8 mouse cellular contexts compared by ENCODE assay signal in the genomic region with DNA sequence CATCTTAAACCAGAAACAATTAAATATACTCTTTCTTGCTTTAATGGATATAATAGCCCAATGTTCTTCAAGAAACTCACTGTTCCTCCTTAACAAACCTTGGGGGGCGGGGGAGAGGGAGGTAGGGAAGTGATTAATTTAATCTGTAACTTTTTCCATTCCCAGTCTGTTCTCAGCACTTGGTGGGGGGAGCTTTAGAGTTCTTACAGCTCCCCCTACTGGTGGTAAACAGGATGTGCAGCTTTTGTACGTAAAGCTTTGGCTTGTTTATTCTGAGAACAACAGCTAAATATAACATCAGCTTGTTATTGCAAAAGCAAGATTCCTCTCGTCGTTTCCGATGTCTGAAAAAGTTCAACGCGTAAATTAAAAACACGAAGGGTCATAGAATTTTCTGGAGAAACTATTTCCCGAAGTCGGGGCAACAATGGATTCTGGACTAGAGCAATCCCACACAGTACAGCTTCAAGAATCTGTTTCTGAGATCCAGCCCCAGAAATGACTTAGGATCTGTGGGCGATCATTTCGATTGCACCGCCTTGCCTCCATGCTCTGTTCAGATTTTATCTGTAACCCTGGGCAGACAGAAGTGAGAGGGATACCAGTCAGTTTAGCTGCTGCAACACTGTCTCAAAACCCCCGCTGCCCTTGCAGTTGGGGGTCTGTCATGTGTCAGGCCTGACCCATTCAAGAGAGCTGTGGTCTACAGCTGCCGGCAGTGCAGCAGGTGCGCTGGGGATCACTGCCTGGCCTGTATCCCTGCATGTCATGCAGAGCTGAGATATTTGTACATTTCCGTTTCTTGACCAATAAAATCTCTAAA.
DNase-seq lines count a peak whose midpoint lies in the region; ATAC-seq and TF ChIP-seq lines count a peak whose summit lies in the region.

No protein-coding gene starts in this region.

- H3K27ac ChIP-seq in ES-Bruce4 (ENCODE audit: insufficient read depth, low read length): no peak overlapping the region
- H3K27ac ChIP-seq in forebrain, embryonic 11.5 days (ENCODE audit: low read depth, low read length): no peak overlapping the region
- H3K27ac ChIP-seq in lung, embryonic 14.5 days (ENCODE audit: low read depth): no peak overlapping the region

- no peak for TF ChIP-seq EP300 in ES-Bruce4 (IDR thresholded peaks at IDR 0.05; ENCODE audit: insufficient read depth, low read depth, low read length)

- H3K4me3 ChIP-seq in ES-Bruce4 (ENCODE audit: low read depth, low read length): peak overlapping the region; percentile 64
- H3K4me3 ChIP-seq in forebrain, embryonic 11.5 days (ENCODE audit: low read depth, low read length): no peak overlapping the region
- H3K4me3 ChIP-seq in lung, embryonic 14.5 days (ENCODE audit: low read depth, low read length): no peak overlapping the region

- H3K36me3 ChIP-seq in ES-Bruce4 (ENCODE audit: control insufficient read depth, insufficient read depth, low read length, poor library complexity, severe bottlenecking): no peaks in the 10 kb centered on the region
- H3K36me3 ChIP-seq in forebrain, embryonic 11.5 days (ENCODE audit: control insufficient read depth, insufficient read depth, low read length): no peaks in the 10 kb centered on the region
- H3K36me3 ChIP-seq in lung, embryonic 14.5 days (ENCODE audit: insufficient read depth): no peaks in the 10 kb centered on the region

- H3K27me3 ChIP-seq in ES-Bruce4 (ENCODE audit: control insufficient read depth, insufficient read depth, low read length, poor library complexity, severe bottlenecking): no peaks in the 10 kb centered on the region
- H3K27me3 ChIP-seq in forebrain, embryonic 11.5 days (ENCODE audit: control insufficient read depth, insufficient read depth, low read length): peaks cover 7% of the 10 kb centered on the region; the same call in 1 of the 2 replicates
- H3K27me3 ChIP-seq in lung, embryonic 14.5 days (ENCODE audit: insufficient read depth, low read length): no peaks in the 10 kb centered on the region

- peak; percentile 62 for ATAC-seq in forebrain, embryonic 11.5 days (replicated peaks; ENCODE audit: low FRiP score)
- peak; percentile 82 for ATAC-seq in lung, embryonic 14.5 days (ENCODE audit: insufficient read depth)

- peak; percentile 70 for DNase-seq in adrenal gland, postnatal 14 days
- DNase-seq in forebrain, embryonic 11.5 days (ENCODE audit: low spot score): peak; percentile 63
- DNase-seq in heart, postnatal 10 days: peak; percentile 56 to 63
- peak; percentile 84 for DNase-seq in kidney, postnatal 14 days
- peak; percentile 94 for DNase-seq in lung, embryonic 14.5 days
- peak; percentile 20 for DNase-seq in retina, adult 2 months (ENCODE audit: low read depth, low spot score)
- DNase-seq in MN1 (ENCODE audit: low spot score): no peak

- H3K9ac ChIP-seq in ES-Bruce4 (ENCODE audit: low read depth, poor library complexity, severe bottlenecking): no peak overlapping the region
- no peak overlapping the region for H3K9ac ChIP-seq in forebrain, embryonic 11.5 days (ENCODE audit: low read length)
- H3K9ac ChIP-seq in lung, embryonic 14.5 days: no peak overlapping the region

- intact Hi-C loops in heart, postnatal 10 days (cut with DNase I): loop anchor here (2.0 kb wide), 3 partner anchors 184 to 238 kb away; no protein-coding TSS in a partner anchor

- TF ChIP-seq CTCF in ES-Bruce4 (IDR thresholded peaks at IDR 0.05; ENCODE audit: low read depth, low read length): no peak
- TF ChIP-seq CTCF in lung, embryonic 14.5 days (IDR thresholded peaks at IDR 0.05; ENCODE audit: low read depth): peak; percentile 87

- no peak overlapping the region for H3K4me2 ChIP-seq in forebrain, embryonic 11.5 days (ENCODE audit: low read depth, low read length, severe bottlenecking)
- no peak overlapping the region for H3K4me2 ChIP-seq in lung, embryonic 14.5 days

- 23% methylated on average over 17 of the region's 17 CpGs for WGBS in forebrain, embryonic 11.5 days
- 28% methylated on average over 17 of the region's 17 CpGs for WGBS in lung, embryonic 14.5 days

- TF ChIP-seq POLR2A in ES-Bruce4 (IDR thresholded peaks at IDR 0.05; ENCODE audit: insufficient read depth, low read length): no peak

- peaks cover 4% of the 10 kb centered on the region; the same call in 1 of the 2 replicates for H3K9me3 ChIP-seq in ES-Bruce4 (replicated peaks; ENCODE audit: control insufficient read depth, insufficient read depth, low read length, poor library complexity, severe bottlenecking)
- H3K9me3 ChIP-seq in forebrain, embryonic 11.5 days (ENCODE audit: control insufficient read depth, low read length): no peaks in the 10 kb centered on the region
- H3K9me3 ChIP-seq in lung, embryonic 14.5 days (ENCODE audit: low read depth, low read length): no peaks in the 10 kb centered on the region

- no peaks in the 10 kb centered on the region for H3K4me1 ChIP-seq in ES-Bruce4 (ENCODE audit: control insufficient read depth, insufficient read depth, low read length)
- peaks cover 8% of the 10 kb centered on the region for H3K4me1 ChIP-seq in forebrain, embryonic 11.5 days (replicated peaks; ENCODE audit: control insufficient read depth, insufficient read depth, low read length)
- H3K4me1 ChIP-seq in lung, embryonic 14.5 days (ENCODE audit: insufficient read depth): no peaks in the 10 kb centered on the region
